Mouse (Mus musculus): ENCODE results near the gene Clmp. TPM values are rescaled to one million over a fixed set of nuclear protein-coding genes. Genes with fewer than 3 reads are reported as not detected.

Gene Clmp
- total RNA-seq, 4 experiments from 2014 or later = 3.3 to 4.4 (median 4.0) TPM

Other genes starting within 250 kb of the Clmp start
- 10 to 100 TPM; 12.8 to 28.0 (median 19.8) TPM for gene Gramd1b, start 154.6 kb upstream of the Clmp start, total RNA-seq (2022)
- not detected for gene Gm21915, start 15.3 kb upstream of the Clmp start, total RNA-seq (2022)
- 1,000 to 10,000 TPM; 1,176 to 1,889 (median 1,438) TPM for gene Hspa8, start 115.0 kb downstream of the Clmp start, total RNA-seq (2022)
- gene Bsx, start 188.2 kb downstream of the Clmp start, total RNA-seq (2022) = not detected